Mouse (Mus musculus) CH12.LX (cell line): Measurements from ENCODE around the gene Erc1.

ENCODE experiments used
- BHLHE40 ChIP-seq: IDR thresholded peaks from 2 replicates; pipeline ENCODE4 v1.6.1; 2011; ENCODE audit warnings: mild to moderate bottlenecking, low read depth, low read length, improper control_type of control experiment
- CTCF ChIP-seq, 2 experiments: IDR thresholded peaks in 1 of 2; conservative IDR thresholded peaks in 1 of 2; 2 replicates each; pipeline ENCODE4 v1.5.1; 2011 to 2012; ENCODE audit warnings: low read depth in 2 of 2, low read length in 2 of 2, improper control_type of control experiment in 1 of 2, inconsistent platforms in 1 of 2, mild to moderate bottlenecking in 1 of 2, moderate library complexity in 1 of 2
- EP300 ChIP-seq: IDR thresholded peaks from 2 replicates; pipeline ENCODE4 v1.6.1; 2011; ENCODE audit warnings: low read length, improper control_type of control experiment
- POLR2A ChIP-seq: IDR thresholded peaks from 2 replicates; pipeline ENCODE4 v1.6.1; 2011; ENCODE audit warnings: low read depth, mild to moderate bottlenecking, improper control_type of control experiment, low read length
- TCF12 ChIP-seq: IDR thresholded peaks from 2 replicates; pipeline ENCODE4 v1.6.1; 2014; ENCODE audit warnings: low read depth, mild to moderate bottlenecking, inconsistent platforms, low read length, improper control_type of control experiment
- USF2 ChIP-seq: conservative IDR thresholded peaks from 2 replicates; pipeline ENCODE4 v1.6.1; 2011; ENCODE audit warnings: low read depth, low read length, improper control_type of control experiment

DNA sequence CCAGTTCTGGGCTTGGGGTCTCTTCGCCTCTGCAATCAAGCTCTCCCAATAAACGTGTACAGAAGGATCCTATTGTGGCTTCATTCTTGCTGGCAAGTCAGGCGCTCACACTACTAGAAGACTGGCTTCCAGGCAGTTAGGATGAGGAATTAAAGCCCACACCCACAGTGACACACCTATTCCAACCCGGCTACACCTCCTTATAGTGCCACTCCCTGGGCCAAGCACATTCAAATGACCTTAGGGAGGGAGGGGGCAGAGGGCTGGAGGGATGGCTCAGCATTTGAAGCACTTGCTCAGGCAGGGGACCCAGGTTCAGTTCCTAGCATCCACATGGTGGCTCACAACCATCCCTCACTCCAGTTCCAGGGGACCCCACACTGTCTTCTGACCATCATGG, 29.4 kb downstream of the Erc1 start:
- no peak for TF ChIP-seq TCF12
- no peak for TF ChIP-seq USF2
- no peak for TF ChIP-seq POLR2A
- no peak for TF ChIP-seq BHLHE40
- TF ChIP-seq EP300: no peak
- no peak for TF ChIP-seq CTCF (conservative IDR thresholded peaks at IDR 0.05 in 1 of 2, IDR thresholded peaks at IDR 0.05 in 1 of 2; ENCODE audit: low read depth in 2 of 2, low read length in 2 of 2)
